Comparison of ENCODE assay signal across 8 mouse cellular contexts in genomic region chr5:75155741-75156553, GRCm38 (mm10). TPM values are rescaled to one million over a fixed set of nuclear protein-coding genes. Genes with fewer than 3 reads are reported as not detected.
DNase-seq lines count a peak whose midpoint lies in the region; ATAC-seq lines count a peak whose summit lies in the region.

No protein-coding gene starts in this region.

- peak; percentile 93 for DNase-seq in adrenal gland, postnatal 10 days
- DNase-seq in embryo, embryonic 11.5 days (ENCODE audit: low read depth, low spot score) = peak; percentile 69
- peak; percentile 90 for DNase-seq in heart, adult 18-20 months
- peak; percentile 68 for DNase-seq in kidney, adult 11 months
- DNase-seq in spleen, adult 18-20 months = peak; percentile 39 to 63

- H3K4me1 ChIP-seq in limb, embryonic 12.5 days (replicated peaks) = peaks cover 33% of the 10 kb centered on the region
- H3K4me1 ChIP-seq in midbrain, embryonic 13.5 days (replicated peaks) = peaks cover 50% of the 10 kb centered on the region

- peaks cover 29% of the 10 kb centered on the region for H3K36me3 ChIP-seq in limb, embryonic 12.5 days
- H3K36me3 ChIP-seq in midbrain, embryonic 13.5 days = no peaks in the 10 kb centered on the region

- H3K4me3 ChIP-seq in limb, embryonic 12.5 days (replicated peaks) = peak overlapping the region; percentile 89
- peak overlapping the region; percentile 38 for H3K4me3 ChIP-seq in midbrain, embryonic 13.5 days (replicated peaks)

- peak overlapping the region; percentile 64 for H3K4me2 ChIP-seq in limb, embryonic 12.5 days
- peak overlapping the region; percentile 74 for H3K4me2 ChIP-seq in midbrain, embryonic 13.5 days (replicated peaks)

- H3K9me3 ChIP-seq in limb, embryonic 12.5 days = no peaks in the 10 kb centered on the region
- no peaks in the 10 kb centered on the region for H3K9me3 ChIP-seq in midbrain, embryonic 13.5 days

- peak overlapping the region; percentile 100 for H3K9ac ChIP-seq in limb, embryonic 12.5 days (replicated peaks)
- H3K9ac ChIP-seq in midbrain, embryonic 13.5 days (replicated peaks) = peak overlapping the region; percentile 46

- peak overlapping the region; percentile 100 for H3K27ac ChIP-seq in limb, embryonic 12.5 days
- H3K27ac ChIP-seq in midbrain, embryonic 13.5 days = no peak overlapping the region

- H3K27me3 ChIP-seq in limb, embryonic 12.5 days = peaks cover 8% of the 10 kb centered on the region; the same call in 1 of the 2 replicates
- peaks cover 78% of the 10 kb centered on the region for H3K27me3 ChIP-seq in midbrain, embryonic 13.5 days

- ATAC-seq in limb, embryonic 12.5 days (ENCODE audit: insufficient number of reproducible peaks, insufficient read depth, low FRiP score, low TSS enrichment, low read depth) = peak; percentile 60
- ATAC-seq in midbrain, embryonic 13.5 days = peak; percentile 86
- no peak for ATAC-seq in erythroid progenitor cell, adult 5-6 weeks (replicated peaks; ENCODE audit: low FRiP score, poor library complexity, severe bottlenecking)

- WGBS in limb, embryonic 12.5 days = under 1% methylated on average over 51 of the region's 52 CpGs
- WGBS in midbrain, embryonic 13.5 days = under 1% methylated on average over 52 of the region's 52 CpGs

RNA-seq across cellular contexts. Expression of gene Pdgfra, which starts 3.9 kb away (rescaled TPM):
- 10 to 100 TPM; 32.1 to 35.6 TPM for total RNA-seq in adrenal gland, postnatal 10 days (2021)
- 10 to 100 TPM; 20.5 to 23.7 TPM for total RNA-seq in heart, adult 18-20 months (2021)
- 148 and 159 TPM in 2 replicates for polyA plus RNA-seq in limb, embryonic 12.5 days (2016; fragmentation: Nextera tagmentation; extraction: Ambion mirVana)
- polyA plus RNA-seq in midbrain, embryonic 13.5 days (2015; fragmentation: Nextera tagmentation; extraction: Ambion mirVana) = 4.2 and 5.2 TPM in 2 replicates
- 0.42 TPM in 1 of 2 replicates, not detected in the other for total RNA-seq in erythroid progenitor cell, adult 5-6 weeks (2015; ENCODE audit: low replicate concordance)
- 0.26 TPM in 1 of 2 replicates, not detected in the other for total RNA-seq in erythroid progenitor cell, adult 5-6 weeks (2017; ENCODE audit: low replicate concordance)

Comparison
In these comparisons a context has a peak if more than half of its experiments do, and no peak if none do; other contexts are left out.
1. RNA of gene Pdgfra, which starts 3.9 kb away (total RNA-seq): 32.1 to 35.6 TPM in adrenal gland, postnatal 10 days and 20.5 to 23.7 TPM in heart, adult 18-20 months; 0.26 to 0.42 TPM in erythroid progenitor cell, adult 5-6 weeks; every median in the first group is over 10 times any median in the second.
2. Peak in every context shown above with its lines, with median percentiles within 50 percentile points of each other: DNase-seq.